Mouse (Mus musculus) liver, postnatal 0 days (tissue): Measurements from ENCODE around the gene Ctc1.

Experiments
- CTCF ChIP-seq: sonication (generic); IDR thresholded peaks from 2 replicates; pipeline ENCODE4 v1.5.1; 2016; ENCODE audit warnings: antibody characterized with exemption, low read depth
- EP300 ChIP-seq: IDR thresholded peaks from 2 replicates; pipeline ENCODE4 v1.6.1; 2016; ENCODE audit warnings: antibody characterized with exemption, low read depth, mild to moderate bottlenecking

DNA sequence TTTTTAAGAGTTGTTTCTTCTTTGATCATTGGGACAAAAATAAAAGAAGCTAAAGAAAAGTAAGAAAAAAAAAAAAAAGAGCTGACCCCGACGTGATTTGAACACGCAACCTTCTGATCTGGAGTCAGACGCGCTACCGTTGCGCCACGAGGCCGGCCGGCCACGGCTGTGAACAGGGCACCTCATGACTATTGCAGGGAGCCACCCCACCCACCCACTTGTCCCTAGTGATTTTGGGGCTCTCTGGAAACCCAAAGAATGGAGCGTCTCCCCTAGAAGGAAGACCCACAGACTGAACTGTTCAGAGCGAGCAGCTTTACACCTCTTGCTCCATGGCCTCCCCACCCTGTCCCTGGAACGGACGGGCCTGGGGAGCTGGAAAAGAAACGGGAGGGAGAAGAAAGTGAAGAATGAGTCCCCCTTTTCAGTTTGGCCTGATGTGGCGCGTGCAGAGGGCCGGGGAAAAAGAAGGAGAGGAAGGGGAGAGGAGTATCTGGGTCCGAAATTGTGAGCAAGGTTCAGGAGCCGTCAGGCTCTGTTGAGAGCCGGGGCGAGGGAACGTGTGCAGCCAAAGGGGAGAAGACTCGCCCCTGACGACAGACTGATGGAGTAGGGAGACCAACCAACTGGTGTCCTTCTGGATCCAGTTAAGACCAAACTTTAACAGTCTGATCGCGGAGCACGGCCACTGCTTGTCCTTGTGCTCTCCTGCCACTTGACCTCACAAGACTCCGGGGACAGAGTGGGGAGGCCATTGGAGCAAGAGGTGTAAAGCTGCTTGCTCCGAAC is 47.9 kb downstream of the Ctc1 start:
- TF ChIP-seq CTCF = no peak
- 0 out of 2 replicates have a peak, but pooled peaks have one; percentile 1 for TF ChIP-seq EP300
